Mouse (Mus musculus) olfactory bulb, adult 2 months (tissue): ENCODE data around the gene Man1b1.

Experiments used
- CTCF ChIP-seq: fragments of 200-500 bp; IDR thresholded peaks from 2 replicates; pipeline ENCODE4 v1.5.1; 2012; ENCODE audit warnings: low read depth, mild to moderate bottlenecking, low read length, moderate library complexity; ENCODE audit not compliant: insufficient read depth
- POLR2A ChIP-seq: fragments of 200-500 bp; IDR thresholded peaks from 2 replicates; pipeline ENCODE4 v1.6.1; 2012; ENCODE audit warnings: mild to moderate bottlenecking, low read depth, low read length, moderate library complexity; ENCODE audit not compliant: insufficient read depth

DNA sequence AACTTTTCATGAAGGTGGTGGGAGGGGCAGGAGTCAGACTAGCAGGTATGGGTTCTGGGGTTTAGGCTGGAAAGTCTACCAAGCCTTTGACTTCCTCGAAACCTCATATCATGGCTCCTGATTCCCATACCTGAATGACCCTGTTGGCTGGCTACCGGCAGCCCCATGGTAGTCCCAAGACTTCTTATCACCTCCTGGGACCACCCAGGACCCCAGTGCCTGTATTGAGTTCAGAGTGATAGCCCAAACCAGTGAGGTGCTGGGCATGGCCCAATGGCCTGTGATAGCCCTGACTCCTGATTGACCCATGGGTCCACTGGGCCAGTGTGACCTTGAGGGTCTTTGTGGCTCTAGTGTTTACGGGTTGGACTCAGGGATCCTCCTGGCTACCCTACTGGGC lies 18.6 kb downstream of the Man1b1 start:
- TF ChIP-seq POLR2A (no peak), CTCF (no peak)
